Mouse (Mus musculus) heart, adult 2 months (tissue): Measurements from ENCODE around the gene Gm18336.

Experiments used
- CTCF ChIP-seq: fragments of 200-600 bp; IDR thresholded peaks from 2 replicates; pipeline ENCODE4 v1.8.1; 2022; ENCODE audit warnings: antibody characterized with exemption, mild to moderate bottlenecking, moderate library complexity
- EP300 ChIP-seq: fragments of 200-500 bp; IDR thresholded peaks from 2 replicates; pipeline ENCODE4 v1.6.1; 2011; ENCODE audit warnings: low read depth, low read length, control low read depth; ENCODE audit not compliant: insufficient read depth

DNA sequence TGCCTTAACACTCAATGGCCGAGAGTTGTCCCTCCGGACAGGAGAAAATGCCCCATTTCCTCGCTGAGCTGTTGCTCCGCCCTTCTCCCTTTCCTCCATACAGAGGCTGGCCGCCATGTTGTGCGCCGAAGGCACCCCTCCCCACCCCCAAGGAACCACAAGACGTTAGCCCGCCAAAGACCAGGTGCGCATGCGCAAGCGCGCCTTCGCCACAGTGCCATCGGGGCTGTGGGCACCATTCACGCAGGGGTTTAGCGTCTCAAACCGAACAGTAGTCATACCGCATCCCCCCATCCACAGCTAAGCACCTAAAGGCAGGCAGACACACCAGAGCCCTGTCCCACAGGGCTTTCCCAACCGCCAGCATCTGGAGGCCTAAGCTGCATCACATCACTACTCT lies 2.4 kb upstream of the Gm18336 start:
- TF ChIP-seq CTCF = no peak
- TF ChIP-seq EP300 = no peak
